Mouse (Mus musculus) heart, embryonic 11.5 days (tissue): ENCODE measurements around the gene Nudcd3. TPM values are rescaled to one million over a fixed set of nuclear protein-coding genes. Genes with fewer than 3 reads are reported as not detected.

Experiments
- ATAC-seq: fragments of 200-750 bp; cut with Nextera tagmentation; replicated peaks from 2 replicates; pipeline ENCODE4 v1.8.0; 2017; ENCODE audit warnings: moderate library complexity; ENCODE audit not compliant: insufficient number of reproducible peaks, low FRiP score, low TSS enrichment
- H3K27ac ChIP-seq: fragments of 300-500 bp; sonication (generic); 2 replicates; pipeline ENCODE4 v1.5.1; 2014; ENCODE audit warnings: mild to moderate bottlenecking, low read depth, low read length
- H3K27me3 ChIP-seq: fragments of 300-500 bp; sonication (generic); 2 replicates; pipeline ENCODE4 v1.6.1; 2014; ENCODE audit warnings: mild to moderate bottlenecking, low read length, mixed read lengths; ENCODE audit not compliant: control insufficient read depth, insufficient read depth
- H3K36me3 ChIP-seq: fragments of 300-500 bp; sonication (generic); 2 replicates; pipeline ENCODE4 v1.6.1; 2014; ENCODE audit warnings: mild to moderate bottlenecking, low read length, moderate library complexity, mixed read lengths; ENCODE audit not compliant: control insufficient read depth, insufficient read depth
- H3K4me1 ChIP-seq: fragments of 300-500 bp; sonication (generic); 2 replicates; pipeline ENCODE4 v1.6.1; 2014; ENCODE audit warnings: low read length; ENCODE audit not compliant: control insufficient read depth, insufficient read depth
- H3K4me2 ChIP-seq: fragments of 300-500 bp; sonication (generic); 2 replicates; pipeline ENCODE4 v1.6.1; 2014; ENCODE audit warnings: mild to moderate bottlenecking, moderate library complexity
- H3K4me3 ChIP-seq: fragments of 300-500 bp; sonication (generic); 2 replicates; pipeline ENCODE4 v1.5.1; 2014; ENCODE audit warnings: low read depth, low read length
- H3K9ac ChIP-seq: fragments of 300-500 bp; sonication (generic); 2 replicates; pipeline ENCODE4 v1.6.1; 2014; ENCODE audit warnings: mild to moderate bottlenecking, low read depth, low read length, moderate library complexity
- H3K9me3 ChIP-seq: fragments of 300-500 bp; sonication (generic); replicated peaks from 2 replicates; pipeline ENCODE4 v1.6.1; 2016; ENCODE audit warnings: low read length; ENCODE audit not compliant: control insufficient read depth
- WGBS: fragments of 180-500 bp; shearing (Covaris S2); extraction: QIAGEN DNeasy Blood & Tissue Kit; methylation state at CpG from one replicate; pipeline ENCODE4 v1.1.7; 2014; ENCODE audit not compliant: insufficient replicate concordance; 5-methylcytosine and 5-hydroxymethylcytosine counted together
- polyA plus RNA-seq: library from polyadenylated mRNA; unstranded; fragments of >200 nt; fragmentation: Nextera tagmentation; extraction: Ambion mirVana; gene quantifications from 2 replicates; pipeline ENCODE4 v1.2.1, GENCODE M21; 2014

The Nudcd3 gene
- polyA plus RNA-seq, 1 experiment from 2014 or later: 28.8 TPM

DNA sequence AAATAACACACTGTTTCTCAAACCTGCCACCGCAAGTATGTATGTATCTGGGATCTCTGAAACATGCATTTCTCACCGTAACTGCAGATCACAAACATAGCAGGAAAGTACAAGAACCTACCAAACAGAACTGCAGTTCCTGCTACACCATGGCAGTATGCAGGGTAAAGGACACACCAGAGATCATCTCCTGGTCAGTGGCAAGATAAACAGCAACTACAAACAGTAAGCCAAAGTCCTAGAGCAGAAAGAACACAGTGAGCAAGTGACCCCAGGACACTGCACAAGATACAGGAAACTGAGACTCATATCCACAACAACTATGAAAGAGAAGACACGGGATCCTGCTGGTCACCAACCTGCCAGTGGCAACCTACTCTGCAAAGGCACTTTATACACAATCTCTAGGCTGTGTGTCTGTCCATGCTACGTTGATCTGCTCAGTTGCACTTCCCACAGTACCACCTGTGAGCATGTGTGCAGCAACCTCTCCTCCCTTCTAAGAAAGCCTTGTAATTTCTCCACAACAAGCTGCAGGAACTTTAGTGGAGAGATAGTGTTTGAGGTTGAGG is 40.4 kb downstream of the Nudcd3 start:
- H3K9ac ChIP-seq: no peak overlapping the region
- H3K27me3 ChIP-seq: no peaks in the 10 kb centered on the region
- no peak overlapping the region for H3K27ac ChIP-seq
- WGBS: 78% methylated on average over 4 of the region's 4 CpGs
- H3K9me3 ChIP-seq: no peaks in the 10 kb centered on the region
- H3K4me2 ChIP-seq: no peak overlapping the region
- peaks cover 19% of the 10 kb centered on the region for H3K4me1 ChIP-seq
- no peak for ATAC-seq
- H3K36me3 ChIP-seq: no peaks in the 10 kb centered on the region
- H3K4me3 ChIP-seq: no peak overlapping the region

DNA sequence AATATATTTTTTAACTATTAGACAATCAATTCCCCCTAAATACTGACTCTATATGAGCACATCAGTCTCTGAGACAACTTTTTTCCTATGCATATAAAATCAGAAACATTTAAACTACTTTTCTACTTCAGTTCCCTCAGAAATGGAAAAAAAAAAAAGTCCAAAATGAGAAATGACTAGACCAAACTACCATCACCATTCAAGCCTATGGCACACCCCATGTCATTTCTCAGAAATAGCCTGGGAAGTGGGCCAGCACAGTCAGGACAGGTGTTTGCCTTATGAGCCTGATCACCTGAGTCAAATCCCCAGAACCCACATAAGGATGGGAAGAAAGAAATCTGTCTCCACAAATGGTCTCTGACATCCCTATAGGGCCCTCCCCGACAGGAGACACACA is 41.7 kb downstream of the Nudcd3 start:
- no peak for ATAC-seq
- no peak overlapping the region for H3K4me3 ChIP-seq
- no peak overlapping the region for H3K4me2 ChIP-seq
- H3K4me1 ChIP-seq: peaks cover 31% of the 10 kb centered on the region
- H3K36me3 ChIP-seq: no peaks in the 10 kb centered on the region
- no peaks in the 10 kb centered on the region for H3K9me3 ChIP-seq
- no peaks in the 10 kb centered on the region for H3K27me3 ChIP-seq
- no peak overlapping the region for H3K9ac ChIP-seq
- 97% methylated on average over 1 of the region's 1 CpGs for WGBS
- no peak overlapping the region for H3K27ac ChIP-seq

DNA sequence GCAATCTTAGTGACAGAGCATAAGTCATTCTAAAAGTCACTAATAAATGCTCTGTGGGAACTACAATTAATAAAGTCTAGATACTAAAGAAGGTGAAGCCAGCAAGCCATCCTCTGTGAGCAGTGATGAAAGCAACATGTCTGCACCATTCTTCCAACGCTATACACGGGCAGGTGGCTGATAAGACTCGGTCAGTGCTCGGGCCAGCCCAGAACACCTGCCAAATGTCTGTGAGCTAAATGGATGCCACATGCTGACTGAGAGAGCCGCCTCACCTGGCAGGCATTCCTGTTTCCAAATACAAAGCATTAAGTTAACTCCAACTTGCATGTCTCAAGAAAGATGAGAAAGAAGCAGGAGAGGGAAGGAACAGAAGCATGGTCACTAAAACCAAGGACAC is 43.1 kb downstream of the Nudcd3 start:
- Histone ChIP-seq H3K4me3 (no peak overlapping the region), H3K36me3 (no peaks in the 10 kb centered on the region), H3K9ac (no peak overlapping the region), H3K27ac (no peak overlapping the region), H3K27me3 (no peaks in the 10 kb centered on the region), H3K4me2 (no peak overlapping the region), H3K4me1 (peaks cover 27% of the 10 kb centered on the region), H3K9me3 (no peaks in the 10 kb centered on the region)
- no peak for ATAC-seq
- WGBS: 46% methylated on average over 5 of the region's 5 CpGs

DNA sequence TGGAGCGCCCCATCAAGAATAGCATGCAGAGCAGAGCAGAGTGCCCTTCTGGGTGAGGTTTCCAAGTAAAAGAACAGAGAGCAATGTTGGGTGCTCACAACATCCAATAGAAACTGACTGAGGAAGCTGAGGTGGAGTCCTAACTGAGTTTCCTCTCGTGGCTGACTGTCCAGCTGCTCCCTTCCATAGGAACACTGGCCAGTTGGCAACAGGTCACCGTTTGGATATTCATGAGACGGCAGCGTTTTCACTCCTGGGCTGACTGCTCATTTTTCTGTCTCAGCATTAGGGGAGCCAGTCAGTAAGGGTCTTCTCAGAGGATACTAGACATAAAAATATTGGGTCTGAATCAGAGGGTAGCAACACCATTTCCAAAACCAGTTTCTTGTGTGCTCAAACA is 43.6 kb downstream of the Nudcd3 start:
- WGBS: 87% methylated on average over 5 of the region's 5 CpGs
- no peak overlapping the region for H3K9ac ChIP-seq
- no peak overlapping the region for H3K27ac ChIP-seq
- no peaks in the 10 kb centered on the region for H3K27me3 ChIP-seq
- no peaks in the 10 kb centered on the region for H3K36me3 ChIP-seq
- H3K4me2 ChIP-seq: no peak overlapping the region
- no peaks in the 10 kb centered on the region for H3K9me3 ChIP-seq
- H3K4me3 ChIP-seq: no peak overlapping the region
- H3K4me1 ChIP-seq: peaks cover 27% of the 10 kb centered on the region
- no peak for ATAC-seq

DNA sequence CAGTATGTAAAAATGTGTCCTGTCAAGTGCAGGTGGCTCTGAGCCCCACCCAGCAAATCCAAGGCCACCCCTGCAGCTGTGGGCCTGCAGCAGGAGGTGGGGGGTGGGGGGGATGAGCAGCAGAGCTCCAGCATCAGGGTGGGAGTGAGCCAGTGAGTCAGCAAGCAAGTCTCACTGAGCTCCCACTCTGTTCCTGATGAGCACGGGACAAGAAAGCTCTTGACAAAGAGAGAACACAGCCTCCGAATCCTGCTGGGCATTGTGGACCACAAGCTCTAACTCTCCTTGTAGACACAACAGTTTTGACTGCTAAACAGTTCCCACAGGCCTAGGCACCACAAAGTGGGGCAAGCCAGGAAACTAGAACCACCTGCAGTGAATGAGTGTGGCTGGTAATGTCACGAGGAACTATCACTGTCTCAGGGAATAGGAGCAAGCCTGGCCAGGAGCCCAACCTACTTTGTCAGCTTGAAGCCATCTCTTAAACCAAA is 46.0 kb downstream of the Nudcd3 start:
- 47% methylated on average over 3 of the region's 3 CpGs for WGBS
- H3K4me3 ChIP-seq: no peak overlapping the region
- H3K36me3 ChIP-seq: peaks cover under 1% of the 10 kb centered on the region; the same call in 1 of the 2 replicates
- 0 out of 2 replicates have a peak overlapping the region, but pooled peaks have one; percentile 19 for H3K9ac ChIP-seq
- peaks cover 21% of the 10 kb centered on the region for H3K4me1 ChIP-seq
- no peaks in the 10 kb centered on the region for H3K9me3 ChIP-seq
- peak overlapping the region; percentile 57 for H3K27ac ChIP-seq
- no peaks in the 10 kb centered on the region for H3K27me3 ChIP-seq
- no peak for ATAC-seq
- no peak overlapping the region for H3K4me2 ChIP-seq

DNA sequence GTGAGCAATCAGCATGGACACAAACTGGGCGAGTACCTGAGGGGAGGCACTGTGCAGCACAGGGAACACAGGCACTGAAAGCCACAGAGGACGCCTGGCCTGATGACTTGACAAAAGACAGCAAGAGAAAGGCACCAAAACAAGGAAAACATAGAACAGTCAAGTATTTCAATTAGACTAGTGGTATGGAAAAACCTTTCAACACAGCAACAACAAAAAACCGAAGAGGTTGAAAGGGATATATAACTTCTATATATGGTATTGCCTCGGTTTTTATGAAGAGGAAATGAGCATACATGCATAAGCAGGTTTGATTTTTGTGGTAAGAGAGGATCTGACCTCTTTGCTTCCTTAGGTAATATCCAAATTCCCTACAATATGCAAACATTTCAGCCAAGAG is 47.4 kb downstream of the Nudcd3 start:
- H3K27ac ChIP-seq: no peak overlapping the region
- no peaks in the 10 kb centered on the region for H3K9me3 ChIP-seq
- no peaks in the 10 kb centered on the region for H3K27me3 ChIP-seq
- H3K9ac ChIP-seq: no peak overlapping the region
- peaks cover 21% of the 10 kb centered on the region for H3K4me1 ChIP-seq
- 80% methylated on average over 4 of the region's 4 CpGs for WGBS
- H3K4me2 ChIP-seq: no peak overlapping the region
- no peak overlapping the region for H3K4me3 ChIP-seq
- peaks cover 6% of the 10 kb centered on the region for H3K36me3 ChIP-seq
- ATAC-seq: no peak

DNA sequence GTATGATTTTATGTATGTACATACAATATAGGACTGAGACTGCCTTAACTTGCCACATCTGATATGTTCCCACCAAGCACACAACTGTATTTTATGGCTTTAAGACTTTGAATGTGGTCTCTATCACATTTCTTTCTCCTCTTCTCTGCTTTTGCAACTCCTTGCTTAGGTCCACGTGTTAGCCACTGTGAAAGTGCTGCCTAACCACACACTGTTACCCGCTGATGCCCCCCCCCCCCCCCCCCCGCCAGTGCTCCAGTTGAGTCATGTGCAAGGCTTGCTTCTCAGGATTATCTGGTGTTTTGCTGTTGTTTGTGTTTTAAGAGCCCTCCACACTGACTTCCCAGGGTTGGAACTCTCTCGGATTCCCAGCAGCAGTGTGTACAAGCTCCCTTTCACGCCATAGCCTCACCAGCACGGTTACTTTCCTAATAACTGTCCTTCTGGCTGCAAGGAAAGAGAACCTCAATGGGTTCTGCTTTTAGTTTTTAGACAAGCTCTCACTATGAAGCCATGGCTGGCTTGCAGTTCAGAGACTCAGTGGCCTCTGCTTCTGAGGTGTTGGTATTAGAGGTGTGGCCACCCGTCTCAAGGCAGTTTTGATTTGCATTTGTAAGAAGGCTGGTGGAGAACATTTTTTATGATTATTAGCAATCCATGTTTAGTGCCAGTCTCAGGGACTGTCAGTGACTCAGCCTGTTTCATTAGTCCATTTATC is 61.8 kb downstream of the Nudcd3 start:
- Histone ChIP-seq H3K9ac (no peak overlapping the region), H3K27me3 (no peaks in the 10 kb centered on the region), H3K4me2 (no peak overlapping the region), H3K4me3 (no peak overlapping the region), H3K4me1 (no peaks in the 10 kb centered on the region), H3K36me3 (peaks cover 2% of the 10 kb centered on the region; the same call in 1 of the 2 replicates), H3K9me3 (no peaks in the 10 kb centered on the region), H3K27ac (no peak overlapping the region)
- WGBS: 85% methylated on average over 6 of the region's 7 CpGs
- no peak for ATAC-seq

DNA sequence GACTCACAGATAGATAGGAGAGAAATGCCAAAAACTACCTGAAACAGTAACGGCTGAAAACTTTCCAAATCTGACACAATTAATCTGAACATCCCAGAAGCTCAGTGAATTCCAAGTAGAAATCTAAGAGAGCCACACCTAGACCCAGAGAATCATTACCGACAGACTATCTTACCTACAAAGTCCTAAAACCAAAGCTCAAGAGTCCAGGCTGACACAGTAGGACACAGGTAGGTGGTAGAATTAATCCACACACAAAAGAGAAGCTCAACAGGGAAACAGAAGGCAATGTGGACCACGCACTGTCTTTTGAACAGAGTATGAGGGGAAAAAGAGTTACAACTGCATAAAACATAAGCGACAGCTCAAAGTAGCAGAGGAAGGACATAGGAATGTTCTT is 67.3 kb downstream of the Nudcd3 start:
- no peaks in the 10 kb centered on the region for H3K4me1 ChIP-seq

DNA sequence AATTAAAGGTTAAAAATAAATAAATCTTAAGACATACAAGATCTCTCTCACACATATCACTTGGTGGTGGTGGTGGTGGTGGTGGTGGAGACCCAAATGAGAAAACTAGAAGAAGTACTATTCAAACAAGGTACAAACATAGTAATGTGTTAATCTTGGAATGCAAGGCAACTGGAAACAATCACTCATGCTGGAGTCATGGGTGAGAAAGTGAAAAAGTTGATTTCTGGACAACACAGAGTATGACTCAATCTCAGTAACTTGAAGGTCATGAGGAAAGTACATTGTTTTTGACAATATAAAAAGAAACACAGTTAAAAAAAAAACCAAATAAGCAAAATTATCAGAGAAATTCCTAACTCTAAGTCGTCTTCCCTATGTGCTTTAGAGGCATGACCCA is 69.6 kb downstream of the Nudcd3 start:
- no peak overlapping the region for H3K4me2 ChIP-seq
- WGBS: 73% methylated on average over 1 of the region's 1 CpGs
- H3K9me3 ChIP-seq: no peaks in the 10 kb centered on the region
- no peak overlapping the region for H3K9ac ChIP-seq
- H3K27ac ChIP-seq: no peak overlapping the region
- no peak overlapping the region for H3K4me3 ChIP-seq
- no peak for ATAC-seq
- no peaks in the 10 kb centered on the region for H3K27me3 ChIP-seq
- no peaks in the 10 kb centered on the region for H3K4me1 ChIP-seq
- H3K36me3 ChIP-seq: no peaks in the 10 kb centered on the region; the same call in 1 of the 2 replicates

More for the DNA sequence above, 67.3 kb downstream of the Nudcd3 start:
- Histone ChIP-seq H3K4me2 (no peak overlapping the region), H3K9ac (no peak overlapping the region), H3K27me3 (no peaks in the 10 kb centered on the region), H3K4me3 (no peak overlapping the region), H3K27ac (no peak overlapping the region), H3K36me3 (no peaks in the 10 kb centered on the region; the same call in 1 of the 2 replicates), H3K9me3 (no peaks in the 10 kb centered on the region)
- ATAC-seq: no peak
- 94% methylated on average over 4 of the region's 4 CpGs for WGBS
